Mouse (Mus musculus) limb, embryonic 15.5 days (tissue): ENCODE measurements around the gene Pacsin1. TPM values are rescaled to one million over a fixed set of nuclear protein-coding genes. Genes with fewer than 3 reads are reported as not detected.

Source experiments
- ATAC-seq: fragments of 200-750 bp; cut with Nextera tagmentation; 2 replicates; pipeline ENCODE4 v1.8.0; 2017; ENCODE audit warnings: low read depth, moderate TSS enrichment; ENCODE audit not compliant: insufficient number of reproducible peaks, low FRiP score, low TSS enrichment
- H3K27ac ChIP-seq: fragments of 300-500 bp; sonication (generic); 2 replicates; pipeline ENCODE4 v1.5.1; 2015; ENCODE audit warnings: moderate library complexity, mild to moderate bottlenecking, inconsistent platforms
- H3K27me3 ChIP-seq: fragments of 300-500 bp; sonication (generic); 2 replicates; pipeline ENCODE4 v1.6.1; 2015; ENCODE audit warnings: inconsistent platforms
- H3K36me3 ChIP-seq: fragments of 300-500 bp; sonication (generic); 2 replicates; pipeline ENCODE4 v1.6.1; 2015; ENCODE audit warnings: inconsistent platforms
- H3K4me1 ChIP-seq: fragments of 300-500 bp; sonication (generic); 2 replicates; pipeline ENCODE4 v1.6.1; 2015; ENCODE audit warnings: inconsistent platforms
- H3K4me2 ChIP-seq: fragments of 300-500 bp; sonication (generic); 2 replicates; pipeline ENCODE4 v1.6.1; 2015; ENCODE audit warnings: mild to moderate bottlenecking, inconsistent platforms
- H3K4me3 ChIP-seq: fragments of 300-500 bp; sonication (generic); 2 replicates; pipeline ENCODE4 v1.5.1; 2015; ENCODE audit warnings: mild to moderate bottlenecking, inconsistent platforms
- H3K9ac ChIP-seq: fragments of 300-500 bp; sonication (generic); 2 replicates; pipeline ENCODE4 v1.6.1; 2015; ENCODE audit warnings: inconsistent platforms
- H3K9me3 ChIP-seq: fragments of 300-500 bp; sonication (generic); 2 replicates; pipeline ENCODE4 v1.6.1; 2016; ENCODE audit warnings: inconsistent platforms
- WGBS: fragments of 180-500 bp; shearing (Covaris S2); methylation state at CpG from one replicate; pipeline ENCODE4 v1.1.7; 2015; 5-methylcytosine and 5-hydroxymethylcytosine counted together
- polyA plus RNA-seq: library from polyadenylated mRNA; unstranded; fragments of >200 nt; fragmentation: Nextera tagmentation; extraction: Ambion mirVana; gene quantifications from 2 replicates; pipeline ENCODE4 v1.2.1, GENCODE M21; 2015

Gene Pacsin1
- polyA plus RNA-seq, 1 experiment from 2014 or later = 2.5 TPM

DNA sequence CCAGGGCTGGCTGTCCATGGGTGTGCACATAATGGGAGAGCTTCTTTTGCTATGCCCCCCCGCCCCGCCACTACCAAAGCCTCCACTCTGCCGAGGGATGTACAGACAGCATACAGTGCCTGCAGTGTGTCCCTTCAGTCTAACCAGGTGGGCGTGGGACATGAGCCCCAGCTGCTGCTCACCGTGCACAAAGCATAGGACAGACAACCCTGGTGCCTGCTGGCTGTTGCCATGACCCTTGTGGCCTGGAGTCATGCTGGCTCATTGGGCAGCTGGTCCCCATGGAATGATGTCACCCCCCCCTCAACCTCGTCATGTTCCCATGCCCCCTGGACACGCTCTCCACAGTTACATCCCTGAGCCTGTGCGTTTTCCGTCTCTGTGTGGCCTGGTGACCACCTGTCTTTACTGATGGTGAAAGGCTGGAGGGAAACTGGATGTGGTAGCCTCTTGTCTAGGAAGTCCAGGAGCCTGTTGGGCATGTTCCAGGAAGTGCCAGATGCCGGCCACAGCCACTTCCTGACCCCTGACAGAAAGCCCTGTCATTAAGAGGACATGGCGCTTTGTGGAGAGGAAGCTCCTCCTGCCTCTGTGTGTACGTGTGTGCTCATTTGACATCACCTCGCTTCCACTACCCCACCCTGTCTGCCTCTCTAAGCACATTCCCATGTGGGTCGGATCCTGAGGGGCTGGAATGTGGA, 35.8 kb downstream of the Pacsin1 start:
- no peak overlapping the region for H3K9ac ChIP-seq
- 63% methylated on average over 14 of the region's 14 CpGs for WGBS

DNA sequence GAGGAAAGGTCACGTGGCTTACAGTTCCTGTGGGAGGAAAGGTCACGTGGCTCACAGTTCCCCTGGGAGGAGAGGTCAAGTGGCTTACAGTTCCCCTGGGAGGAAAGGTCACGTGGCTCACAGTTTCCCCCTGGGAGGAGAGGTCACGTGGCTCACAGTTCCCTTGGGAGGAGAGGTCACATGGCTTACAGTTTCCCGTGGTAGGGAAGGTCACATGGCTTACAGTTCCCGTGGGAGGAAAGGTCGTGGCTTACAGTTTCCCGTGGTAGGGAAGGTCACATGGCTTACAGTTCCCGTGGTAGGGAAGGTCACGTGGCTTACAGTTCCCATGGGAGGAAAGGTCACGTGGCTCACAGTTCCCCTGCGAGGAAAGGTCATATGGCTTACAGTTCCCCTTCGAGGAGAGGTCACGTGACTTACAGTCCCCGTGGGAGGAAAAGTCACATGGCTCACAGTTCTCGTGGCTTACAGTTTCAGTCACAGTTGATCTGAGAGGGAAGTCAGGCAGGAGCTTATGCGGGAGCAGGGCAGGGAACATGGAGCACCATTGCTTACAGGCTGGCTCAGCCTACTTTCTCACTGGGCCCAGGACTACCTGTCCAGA, 44.4 kb downstream of the Pacsin1 start:
- Histone ChIP-seq H3K4me2 (no peak overlapping the region), H3K9me3 (no peaks in the 10 kb centered on the region), H3K36me3 (no peaks in the 10 kb centered on the region), H3K27me3 (no peaks in the 10 kb centered on the region), H3K4me3 (no peak overlapping the region), H3K27ac (no peak overlapping the region), H3K9ac (no peak overlapping the region), H3K4me1 (peaks cover 21% of the 10 kb centered on the region)
- ATAC-seq = no peak
- 86% methylated on average over 17 of the region's 17 CpGs for WGBS

More for the DNA sequence above, 35.8 kb downstream of the Pacsin1 start:
- ATAC-seq = no peak
- Histone ChIP-seq H3K4me2 (no peak overlapping the region), H3K9me3 (no peaks in the 10 kb centered on the region), H3K4me1 (peaks cover 7% of the 10 kb centered on the region; the same call in 1 of the 2 replicates), H3K4me3 (no peak overlapping the region), H3K27ac (no peak overlapping the region), H3K27me3 (peaks cover 19% of the 10 kb centered on the region), H3K36me3 (no peaks in the 10 kb centered on the region)

DNA sequence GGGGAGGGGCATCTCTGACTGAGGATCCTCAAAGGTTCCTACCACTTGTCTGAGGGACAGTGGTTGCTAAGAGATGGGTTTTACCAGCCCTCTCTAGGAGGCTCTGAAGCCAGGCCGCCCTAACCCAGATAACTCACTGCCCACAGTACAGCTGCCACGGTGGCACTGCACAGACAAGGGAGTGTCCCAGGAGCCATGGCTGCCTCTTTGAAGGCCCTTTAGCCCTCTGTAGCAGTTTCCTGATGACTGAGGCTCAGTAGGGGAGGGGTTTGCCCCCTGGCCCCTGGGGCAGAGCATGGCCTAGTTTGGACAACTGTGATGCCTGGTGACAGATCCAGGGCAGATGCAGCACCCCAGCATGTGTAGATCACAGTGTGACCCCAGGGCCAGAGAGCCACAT, 45.5 kb downstream of the Pacsin1 start:
- Histone ChIP-seq H3K27ac (no peak overlapping the region), H3K4me1 (peaks cover 21% of the 10 kb centered on the region), H3K4me2 (no peak overlapping the region), H3K9me3 (no peaks in the 10 kb centered on the region), H3K9ac (no peak overlapping the region), H3K36me3 (no peaks in the 10 kb centered on the region), H3K4me3 (no peak overlapping the region), H3K27me3 (peaks cover 5% of the 10 kb centered on the region; the same call in 1 of the 2 replicates)
- ATAC-seq = 0 out of 2 replicates have a peak, but pooled peaks have one; percentile 48
- 60% methylated on average over 2 of the region's 2 CpGs for WGBS

- Histone ChIP-seq H3K9me3 (no peaks in the 10 kb centered on the region), H3K27me3 (peaks cover 8% of the 10 kb centered on the region; the same call in 1 of the 2 replicates), H3K4me2 (no peak overlapping the region), H3K9ac (no peak overlapping the region), H3K27ac (0 out of 2 replicates have a peak overlapping the region, but pooled peaks have one; percentile 6), H3K4me1 (peaks cover 21% of the 10 kb centered on the region), H3K4me3 (no peak overlapping the region), H3K36me3 (no peaks in the 10 kb centered on the region)
- 63% methylated on average over 6 of the region's 6 CpGs for WGBS
- ATAC-seq = no peak
Measured at GRCm38 (mm10) chr17:27701856-27702255, 46.5 kb downstream of the Pacsin1 start.

DNA sequence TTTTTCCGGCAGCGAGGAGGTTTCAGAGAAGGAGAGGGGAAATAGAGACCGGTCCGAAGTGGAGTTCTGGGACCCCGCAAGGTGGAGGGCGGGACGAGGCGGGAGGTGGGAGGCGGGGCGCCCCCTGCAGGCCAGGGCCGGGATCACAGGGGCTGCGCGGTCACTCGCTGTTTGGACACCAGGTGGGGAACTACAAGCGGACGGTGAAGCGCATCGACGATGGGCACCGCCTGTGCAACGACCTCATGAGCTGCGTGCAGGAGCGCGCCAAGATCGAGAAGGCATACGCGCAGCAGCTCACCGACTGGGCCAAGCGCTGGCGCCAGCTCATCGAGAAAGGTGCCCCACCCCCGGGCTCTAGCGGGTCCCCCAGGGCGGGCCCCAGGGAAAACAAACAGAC, 47.2 kb downstream of the Pacsin1 start:
- no peaks in the 10 kb centered on the region for H3K9me3 ChIP-seq
- peak overlapping the region; percentile 67 for H3K4me2 ChIP-seq
- peak overlapping the region; percentile 27; the same call in 1 of the 2 replicates for H3K27ac ChIP-seq
- peak overlapping the region; percentile 34 for H3K4me3 ChIP-seq
- H3K9ac ChIP-seq = no peak overlapping the region
- H3K4me1 ChIP-seq = peaks cover 24% of the 10 kb centered on the region
- peaks cover 10% of the 10 kb centered on the region; the same call in 1 of the 2 replicates for H3K27me3 ChIP-seq
- H3K36me3 ChIP-seq = no peaks in the 10 kb centered on the region
- WGBS = 1% methylated on average over 33 of the region's 34 CpGs
- no peak for ATAC-seq

DNA sequence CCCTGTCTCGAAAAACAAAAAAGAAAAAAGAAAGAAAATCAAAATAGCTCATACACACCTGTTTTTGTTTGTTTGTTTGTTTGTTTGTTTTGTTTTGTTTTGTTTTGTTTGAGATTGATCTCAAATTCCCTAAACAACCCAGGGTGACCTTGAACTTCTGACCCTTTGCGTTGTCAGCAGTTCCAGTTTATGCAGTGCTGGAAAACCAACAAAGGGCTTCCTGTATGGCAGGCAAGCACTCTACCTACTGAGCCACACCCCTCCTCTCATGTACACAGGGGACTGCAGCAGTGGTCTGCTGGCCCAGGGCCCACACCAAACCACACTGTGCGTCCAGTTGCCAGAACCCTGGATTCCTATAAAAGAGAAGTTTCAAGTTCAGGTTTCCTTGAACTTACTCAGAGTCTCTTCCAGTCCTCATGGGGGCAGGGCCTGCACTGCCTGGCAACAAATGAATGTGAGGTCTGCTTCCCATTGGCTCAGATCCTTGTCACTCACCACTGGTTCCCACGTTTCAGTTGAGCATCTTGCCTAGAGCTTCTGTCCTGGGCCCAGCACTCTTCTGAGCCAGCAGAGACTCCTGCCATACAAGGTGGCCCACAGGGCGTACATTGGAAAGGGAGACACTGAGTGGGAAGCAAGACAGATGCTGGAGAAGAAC, 48.8 kb downstream of the Pacsin1 start:
- no peaks in the 10 kb centered on the region for H3K9me3 ChIP-seq
- peaks cover 10% of the 10 kb centered on the region; the same call in 1 of the 2 replicates for H3K27me3 ChIP-seq
- no peak overlapping the region for H3K4me3 ChIP-seq
- H3K4me1 ChIP-seq = peaks cover 39% of the 10 kb centered on the region
- WGBS = 57% methylated on average over 5 of the region's 5 CpGs
- no peak overlapping the region for H3K27ac ChIP-seq
- no peaks in the 10 kb centered on the region for H3K36me3 ChIP-seq
- H3K4me2 ChIP-seq = no peak overlapping the region
- no peak overlapping the region for H3K9ac ChIP-seq
- ATAC-seq = no peak

DNA sequence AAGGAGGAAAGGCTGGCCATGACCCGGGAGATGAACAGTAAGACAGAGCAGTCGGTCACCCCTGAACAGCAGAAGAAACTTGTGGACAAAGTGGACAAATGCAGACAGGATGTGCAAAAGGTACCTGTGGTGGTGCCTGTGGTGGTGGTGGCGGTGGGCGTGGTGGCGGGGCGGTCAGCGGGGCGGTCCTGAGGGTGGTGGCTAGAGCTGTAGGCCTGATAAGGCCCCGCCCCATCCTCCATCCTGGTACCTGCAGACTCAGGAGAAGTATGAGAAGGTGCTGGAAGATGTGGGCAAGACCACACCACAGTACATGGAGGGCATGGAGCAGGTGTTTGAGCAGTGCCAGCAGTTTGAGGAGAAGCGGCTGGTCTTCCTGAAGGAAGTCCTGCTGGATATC, 50.4 kb downstream of the Pacsin1 start:
- 38% methylated on average over 10 of the region's 10 CpGs for WGBS
- Histone ChIP-seq H3K27me3 (peaks cover 10% of the 10 kb centered on the region; the same call in 1 of the 2 replicates), H3K36me3 (no peaks in the 10 kb centered on the region), H3K4me2 (no peak overlapping the region), H3K9me3 (no peaks in the 10 kb centered on the region), H3K4me3 (no peak overlapping the region), H3K27ac (no peak overlapping the region), H3K9ac (no peak overlapping the region), H3K4me1 (peaks cover 40% of the 10 kb centered on the region)
- ATAC-seq = no peak

GRCm38 (mm10) chr17:27707954-27708661, 52.8 kb downstream of the Pacsin1 start:
- Histone ChIP-seq H3K4me2 (peak overlapping the region; percentile 56), H3K27me3 (peaks cover 10% of the 10 kb centered on the region; the same call in 1 of the 2 replicates), H3K4me3 (peak overlapping the region; percentile 33), H3K9ac (peak overlapping the region; percentile 31; the same call in 1 of the 2 replicates), H3K36me3 (no peaks in the 10 kb centered on the region), H3K9me3 (no peaks in the 10 kb centered on the region), H3K4me1 (peaks cover 28% of the 10 kb centered on the region), H3K27ac (peak overlapping the region; percentile 72; the same call in 1 of the 2 replicates)
- ATAC-seq = peak; percentile 88
- 5% methylated on average over 24 of the region's 25 CpGs for WGBS

- WGBS = 78% methylated on average over 5 of the region's 5 CpGs
- no peak for ATAC-seq
- Histone ChIP-seq H3K4me3 (no peak overlapping the region), H3K4me2 (no peak overlapping the region), H3K27ac (no peak overlapping the region), H3K36me3 (no peaks in the 10 kb centered on the region), H3K9ac (no peak overlapping the region), H3K27me3 (peaks cover 10% of the 10 kb centered on the region; the same call in 1 of the 2 replicates), H3K4me1 (peaks cover 22% of the 10 kb centered on the region), H3K9me3 (no peaks in the 10 kb centered on the region)
Measured at GRCm38 (mm10) chr17:27709650-27710049, 54.3 kb downstream of the Pacsin1 start.

DNA sequence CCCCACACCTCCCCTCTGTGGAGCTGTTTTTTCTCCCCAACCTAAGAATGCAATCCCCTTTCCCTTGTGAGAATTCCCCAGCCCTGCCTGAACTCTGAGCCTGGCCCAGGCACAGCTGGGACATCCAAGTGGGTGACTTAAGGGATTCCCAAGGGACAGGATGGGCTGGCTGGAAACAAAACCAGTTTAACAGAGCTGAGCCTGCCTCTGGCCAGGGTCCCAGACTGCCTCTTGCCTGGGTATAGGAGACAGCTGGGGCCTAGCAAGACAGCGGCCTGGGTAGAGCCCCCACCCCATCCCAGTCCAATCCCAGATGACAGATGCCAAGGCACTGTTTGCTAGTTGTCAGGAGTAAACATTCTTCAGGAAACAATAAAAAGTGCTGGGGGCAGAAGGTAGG, 57.5 kb downstream of the Pacsin1 start:
- peaks cover 26% of the 10 kb centered on the region for H3K4me1 ChIP-seq
- WGBS = 38% methylated on average over 1 of the region's 1 CpGs
- H3K9ac ChIP-seq = no peak overlapping the region
- 0 out of 2 replicates have a peak, but pooled peaks cover 5% of the 10 kb centered on the region for H3K27me3 ChIP-seq
- no peaks in the 10 kb centered on the region for H3K36me3 ChIP-seq
- ATAC-seq = no peak
- no peaks in the 10 kb centered on the region for H3K9me3 ChIP-seq
- no peak overlapping the region for H3K27ac ChIP-seq
- no peak overlapping the region for H3K4me3 ChIP-seq
- H3K4me2 ChIP-seq = no peak overlapping the region

DNA sequence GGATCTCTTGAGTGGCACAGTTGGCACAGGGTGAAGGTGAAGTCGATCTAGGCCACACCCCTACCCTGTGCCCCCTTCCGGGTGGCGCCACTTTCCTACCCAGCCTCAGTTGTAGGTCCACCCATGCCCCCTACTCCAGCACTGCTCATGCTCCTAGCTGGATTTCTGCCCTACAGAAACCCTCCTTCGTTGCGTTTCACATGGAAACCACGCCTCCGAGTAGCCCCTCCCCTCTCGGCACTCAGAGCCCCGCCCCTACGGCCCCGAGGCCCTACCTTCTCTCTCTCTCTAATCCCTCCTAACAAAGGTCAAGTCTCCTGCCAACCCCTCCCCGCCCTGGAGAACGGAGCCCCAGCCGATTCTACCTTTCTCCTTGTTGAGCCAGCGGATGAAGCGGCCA, 61.5 kb downstream of the Pacsin1 start:
- 3% methylated on average over 16 of the region's 16 CpGs for WGBS
- ATAC-seq = no peak

More for the DNA sequence above, 61.5 kb downstream of the Pacsin1 start:
- peak overlapping the region; percentile 39 for H3K4me2 ChIP-seq
- no peaks in the 10 kb centered on the region for H3K36me3 ChIP-seq
- H3K9me3 ChIP-seq = no peaks in the 10 kb centered on the region
- no peak overlapping the region for H3K27ac ChIP-seq
- H3K27me3 ChIP-seq = 0 out of 2 replicates have a peak, but pooled peaks cover 5% of the 10 kb centered on the region
- peaks cover 13% of the 10 kb centered on the region; the same call in 1 of the 2 replicates for H3K4me1 ChIP-seq
- H3K9ac ChIP-seq = no peak overlapping the region
- peak overlapping the region; percentile 29 for H3K4me3 ChIP-seq
